Mouse (Mus musculus): Measurements from ENCODE around the gene Podnl1. TPM values are rescaled to one million over a fixed set of nuclear protein-coding genes. Genes with fewer than 3 reads are reported as not detected.

Podnl1 gene
- polyA plus RNA-seq, 1 experiment from 2014 or later, result 0.14 TPM

DNA sequence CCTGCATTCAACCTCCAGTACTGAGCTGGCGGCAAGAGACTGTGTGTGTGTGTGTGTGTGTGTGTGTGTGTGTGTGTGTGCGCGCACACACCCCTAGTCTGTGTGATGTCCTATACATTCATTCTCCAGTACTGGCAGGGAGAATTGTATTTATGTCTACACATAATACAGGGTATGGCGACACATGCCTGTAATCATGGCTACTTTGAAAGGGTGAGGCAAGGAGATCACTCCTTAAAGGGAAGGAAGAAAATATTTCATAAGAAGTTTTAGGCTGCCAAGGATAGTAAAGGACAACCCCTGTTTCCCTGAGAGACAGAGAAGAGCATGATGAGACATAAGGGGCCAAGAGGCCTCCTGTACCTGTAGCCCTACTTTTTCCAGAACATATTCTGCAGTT, 31.8 kb downstream of the Podnl1 start:
- no peak overlapping the region for H3K9ac ChIP-seq
- no peaks in the 10 kb centered on the region for H3K9me3 ChIP-seq (replicated peaks)
- H3K4me2 ChIP-seq, result no peak overlapping the region
- 81% methylated on average over 4 of the region's 4 CpGs for WGBS
- no peak for ATAC-seq (ENCODE audit: insufficient number of reproducible peaks, low FRiP score)
- no peak overlapping the region for H3K27ac ChIP-seq (ENCODE audit: poor library complexity, severe bottlenecking)
- no peaks in the 10 kb centered on the region; the same call in 1 of the 2 replicates for H3K36me3 ChIP-seq
- H3K4me3 ChIP-seq, result no peak overlapping the region
- no peaks in the 10 kb centered on the region for H3K27me3 ChIP-seq (replicated peaks)
- no peaks in the 10 kb centered on the region for H3K4me1 ChIP-seq (replicated peaks)

DNA sequence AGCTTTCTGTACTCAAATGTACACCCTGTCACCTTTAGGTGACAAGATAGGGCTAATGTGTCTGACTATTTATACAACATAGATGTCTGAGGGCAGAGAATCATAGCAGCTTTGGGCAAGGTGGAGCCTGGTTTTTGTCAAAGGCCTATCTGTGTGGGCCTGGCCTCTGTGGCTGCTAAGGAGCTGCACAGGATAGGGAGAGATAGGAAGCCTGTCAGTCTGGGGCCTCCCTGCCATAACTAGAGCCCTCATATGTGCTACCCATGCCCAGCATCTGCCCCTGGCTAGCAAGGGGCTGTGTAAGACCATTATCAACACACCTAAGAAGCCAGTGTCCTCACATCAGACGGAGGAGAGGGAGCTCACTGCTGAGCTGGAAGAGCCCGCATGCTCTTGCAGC, 41.9 kb downstream of the Podnl1 start:
- ATAC-seq (ENCODE audit: insufficient number of reproducible peaks, low FRiP score), result no peak
- Histone ChIP-seq H3K4me3 (no peak overlapping the region), H3K27ac (ENCODE audit: poor library complexity, severe bottlenecking) (no peak overlapping the region), H3K27me3 (replicated peaks) (no peaks in the 10 kb centered on the region), H3K9me3 (replicated peaks) (no peaks in the 10 kb centered on the region), H3K4me1 (replicated peaks) (peaks cover 36% of the 10 kb centered on the region), H3K9ac (no peak overlapping the region), H3K36me3 (peaks cover 20% of the 10 kb centered on the region), H3K4me2 (no peak overlapping the region)
- WGBS, result 60% methylated on average over 2 of the region's 2 CpGs

DNA sequence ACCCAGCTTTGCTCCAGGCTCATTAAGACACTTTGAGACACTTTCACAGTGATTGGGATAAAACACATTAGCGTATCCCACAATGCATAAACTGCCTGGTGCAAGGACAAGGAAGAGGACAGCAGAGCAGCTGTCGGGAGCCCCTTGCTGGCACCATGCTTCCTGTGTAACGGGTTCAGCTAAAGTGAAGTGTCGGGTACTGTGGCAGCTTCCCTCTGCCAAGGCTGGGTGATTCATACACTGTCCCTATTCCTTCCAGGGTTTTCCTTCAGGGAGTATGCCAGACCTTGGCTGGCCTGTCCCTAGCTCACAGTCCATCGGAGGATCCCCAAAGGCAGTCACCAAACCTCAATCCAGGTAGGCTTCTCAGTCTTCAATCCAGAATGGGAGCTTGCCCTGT, 44.3 kb downstream of the Podnl1 start:
- Histone ChIP-seq H3K4me3 (no peak overlapping the region), H3K4me2 (no peak overlapping the region), H3K27me3 (replicated peaks) (no peaks in the 10 kb centered on the region), H3K36me3 (peaks cover 37% of the 10 kb centered on the region), H3K4me1 (replicated peaks) (peaks cover 36% of the 10 kb centered on the region), H3K27ac (ENCODE audit: poor library complexity, severe bottlenecking) (no peak overlapping the region), H3K9ac (no peak overlapping the region), H3K9me3 (replicated peaks) (no peaks in the 10 kb centered on the region)
- ATAC-seq (ENCODE audit: insufficient number of reproducible peaks, low FRiP score), result no peak
- 85% methylated on average over 5 of the region's 5 CpGs for WGBS

GRCm38 (mm10) chr8:84173861-84174260, 48.1 kb downstream of the Podnl1 start:
- Histone ChIP-seq H3K27ac (ENCODE audit: poor library complexity, severe bottlenecking) (no peak overlapping the region), H3K9me3 (replicated peaks) (no peaks in the 10 kb centered on the region), H3K9ac (no peak overlapping the region), H3K4me3 (no peak overlapping the region), H3K27me3 (replicated peaks) (no peaks in the 10 kb centered on the region), H3K36me3 (peaks cover 47% of the 10 kb centered on the region), H3K4me1 (replicated peaks) (peaks cover 19% of the 10 kb centered on the region), H3K4me2 (no peak overlapping the region)
- ATAC-seq (ENCODE audit: insufficient number of reproducible peaks, low FRiP score), result no peak
- WGBS, result 76% methylated on average over 6 of the region's 6 CpGs

- Histone ChIP-seq H3K9me3 (replicated peaks) (no peaks in the 10 kb centered on the region), H3K9ac (no peak overlapping the region), H3K4me3 (no peak overlapping the region), H3K4me2 (0 out of 2 replicates have a peak overlapping the region, but pooled peaks have one; percentile 21), H3K27ac (ENCODE audit: poor library complexity, severe bottlenecking) (no peak overlapping the region), H3K4me1 (replicated peaks) (peaks cover 46% of the 10 kb centered on the region), H3K27me3 (replicated peaks) (no peaks in the 10 kb centered on the region), H3K36me3 (peaks cover 41% of the 10 kb centered on the region)
- no peak for ATAC-seq (ENCODE audit: insufficient number of reproducible peaks, low FRiP score)
- 31% methylated on average over 3 of the region's 3 CpGs for WGBS
Observed at GRCm38 (mm10) chr8:84176560-84176959, 50.8 kb downstream of the Podnl1 start.

GRCm38 (mm10) chr8:84177405-84177804, 51.6 kb downstream of the Podnl1 start:
- H3K27ac ChIP-seq (ENCODE audit: poor library complexity, severe bottlenecking), result no peak overlapping the region
- peaks cover 33% of the 10 kb centered on the region for H3K36me3 ChIP-seq
- no peaks in the 10 kb centered on the region for H3K27me3 ChIP-seq (replicated peaks)
- no peaks in the 10 kb centered on the region for H3K9me3 ChIP-seq (replicated peaks)
- H3K4me3 ChIP-seq, result no peak overlapping the region
- no peak for ATAC-seq (ENCODE audit: insufficient number of reproducible peaks, low FRiP score)
- no peak overlapping the region for H3K9ac ChIP-seq
- H3K4me1 ChIP-seq (replicated peaks), result peaks cover 50% of the 10 kb centered on the region
- no peak overlapping the region for H3K4me2 ChIP-seq
- 83% methylated on average over 3 of the region's 3 CpGs for whole genome bisulfite sequencing

GRCm38 (mm10) chr8:84178592-84178991, 52.8 kb downstream of the Podnl1 start:
- Histone ChIP-seq H3K27ac (ENCODE audit: poor library complexity, severe bottlenecking) (no peak overlapping the region), H3K4me1 (replicated peaks) (peaks cover 58% of the 10 kb centered on the region), H3K4me2 (no peak overlapping the region), H3K9me3 (replicated peaks) (no peaks in the 10 kb centered on the region), H3K36me3 (peaks cover 21% of the 10 kb centered on the region), H3K9ac (no peak overlapping the region), H3K27me3 (replicated peaks) (no peaks in the 10 kb centered on the region), H3K4me3 (no peak overlapping the region)
- ATAC-seq (ENCODE audit: insufficient number of reproducible peaks, low FRiP score), result no peak
- 82% methylated on average over 8 of the region's 8 CpGs for WGBS

DNA sequence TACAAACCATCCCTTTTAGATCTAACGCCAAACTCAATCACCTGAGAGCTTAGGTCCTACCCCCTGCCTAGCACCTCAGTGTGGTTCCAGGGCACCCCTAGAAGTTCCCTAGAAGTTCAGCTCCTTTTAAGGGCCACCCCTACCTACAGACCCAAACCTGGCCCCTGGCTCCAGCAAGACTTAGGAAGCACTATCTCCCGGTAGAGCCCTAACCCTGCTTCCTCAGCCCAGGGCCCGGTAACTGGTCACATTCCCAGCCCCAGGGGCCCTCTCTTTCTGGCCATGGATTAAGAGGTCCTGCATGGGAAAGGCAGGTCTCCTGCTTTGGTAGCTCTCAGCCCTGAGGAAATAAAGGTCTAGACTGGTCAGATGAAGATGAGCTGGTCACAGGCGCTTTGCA, 54.2 kb downstream of the Podnl1 start:
- H3K27ac ChIP-seq (ENCODE audit: poor library complexity, severe bottlenecking), result 0 out of 2 replicates have a peak overlapping the region, but pooled peaks have one; percentile 2
- 17% methylated on average over 4 of the region's 4 CpGs for WGBS
- ATAC-seq (ENCODE audit: insufficient number of reproducible peaks, low FRiP score), result no peak

GRCm38 (mm10) chr8:84180530-84181190, 54.9 kb downstream of the Podnl1 start:
- peaks cover 8% of the 10 kb centered on the region; the same call in 1 of the 2 replicates for H3K36me3 ChIP-seq
- WGBS, result 4% methylated on average over 16 of the region's 16 CpGs
- peak overlapping the region; percentile 66 for H3K9ac ChIP-seq
- H3K9me3 ChIP-seq (replicated peaks), result no peaks in the 10 kb centered on the region
- no peaks in the 10 kb centered on the region for H3K27me3 ChIP-seq (replicated peaks)
- H3K4me3 ChIP-seq, result peak overlapping the region; percentile 25
- ATAC-seq (ENCODE audit: insufficient number of reproducible peaks, low FRiP score), result peak; percentile 70
- H3K4me2 ChIP-seq, result peak overlapping the region; percentile 62
- peak overlapping the region; percentile 54 for H3K27ac ChIP-seq (ENCODE audit: poor library complexity, severe bottlenecking)
- H3K4me1 ChIP-seq (replicated peaks), result peaks cover 65% of the 10 kb centered on the region

More for the DNA sequence above, 54.2 kb downstream of the Podnl1 start:
- Histone ChIP-seq H3K4me2 (peak overlapping the region; percentile 62), H3K27me3 (replicated peaks) (no peaks in the 10 kb centered on the region), H3K4me3 (peak overlapping the region; percentile 25), H3K36me3 (peaks cover 12% of the 10 kb centered on the region; the same call in 1 of the 2 replicates), H3K4me1 (replicated peaks) (peaks cover 65% of the 10 kb centered on the region), H3K9ac (peak overlapping the region; percentile 54), H3K9me3 (replicated peaks) (no peaks in the 10 kb centered on the region)

MicroRNAs encoded within 50 kb of the gene (microRNA counts, 519-probe panel; counts per million panel counts)
- microRNA mmu-miR-181c (562 counts per million, percentile 0 among the panel's probes with 10 or more counts), microRNA mmu-miR-709 (1,731 counts per million, percentile 4 among the panel's probes with 10 or more counts)

Small RNA genes within 50 kb of the gene (microRNA-seq; reads per million reads assigned to microRNA genes)
- gene Gm25110 (not detected), gene Mir181c (3,160 reads per million, percentile 88 among the genes with 10 or more reads in this experiment), gene Mir181d (2,977 reads per million, percentile 87 among the genes with 10 or more reads in this experiment), gene Mir709 (not detected)

Other genes with a start within 250 kb of the Podnl1 start
- gene Adgrl1, start 225.9 kb upstream of the Podnl1 start, polyA plus RNA-seq (2016; fragmentation: Nextera tagmentation; extraction: Ambion mirVana), result 11.2 and 11.4 TPM in 2 replicates
- gene Gm10644, start 170.8 kb upstream of the Podnl1 start, polyA plus RNA-seq (2016; fragmentation: Nextera tagmentation; extraction: Ambion mirVana), result 0.34 and 0.40 TPM in 2 replicates
- gene Asf1b, start 170.5 kb upstream of the Podnl1 start, polyA plus RNA-seq (2016; fragmentation: Nextera tagmentation; extraction: Ambion mirVana), result 55.0 and 58.3 TPM in 2 replicates
- 216 and 234 TPM in 2 replicates for gene Prkaca, start 153.0 kb upstream of the Podnl1 start, polyA plus RNA-seq (2016; fragmentation: Nextera tagmentation; extraction: Ambion mirVana)
- gene Samd1, start 128.3 kb upstream of the Podnl1 start, polyA plus RNA-seq (2016; fragmentation: Nextera tagmentation; extraction: Ambion mirVana), result 4.5 and 5.8 TPM in 2 replicates
- gene 1700067K01Rik, start 124.5 kb upstream of the Podnl1 start, polyA plus RNA-seq (2016; fragmentation: Nextera tagmentation; extraction: Ambion mirVana), result 0.22 and 0.54 TPM in 2 replicates
- 0.30 TPM in 1 of 2 replicates, not detected in the other for gene 2210011C24Rik, start 113.8 kb upstream of the Podnl1 start, polyA plus RNA-seq (2016; fragmentation: Nextera tagmentation; extraction: Ambion mirVana)
- gene Palm3, start 104.5 kb upstream of the Podnl1 start, polyA plus RNA-seq (2016; fragmentation: Nextera tagmentation; extraction: Ambion mirVana), result 1.7 and 2.1 TPM in 2 replicates
- 4.4 and 5.3 TPM in 2 replicates for gene Il27ra, start 83.4 kb upstream of the Podnl1 start, polyA plus RNA-seq (2016; fragmentation: Nextera tagmentation; extraction: Ambion mirVana)
- not detected in 2 replicates for gene Rln3, start 81.0 kb upstream of the Podnl1 start, polyA plus RNA-seq (2016; fragmentation: Nextera tagmentation; extraction: Ambion mirVana)
- gene Gm10643, start 60.9 kb upstream of the Podnl1 start, polyA plus RNA-seq (2016; fragmentation: Nextera tagmentation; extraction: Ambion mirVana), result 1.2 TPM in 2 replicates
- 6.9 and 7.5 TPM in 2 replicates for gene Rfx1, start 59.2 kb upstream of the Podnl1 start, polyA plus RNA-seq (2016; fragmentation: Nextera tagmentation; extraction: Ambion mirVana)
- gene Dcaf15, start 21.2 kb upstream of the Podnl1 start, polyA plus RNA-seq (2016; fragmentation: Nextera tagmentation; extraction: Ambion mirVana), result 10.5 and 11.4 TPM in 2 replicates
- gene Cc2d1a, start 21.9 kb downstream of the Podnl1 start, polyA plus RNA-seq (2016; fragmentation: Nextera tagmentation; extraction: Ambion mirVana), result 17.7 and 18.1 TPM in 2 replicates
- gene 4930432K21Rik, start 22.0 kb downstream of the Podnl1 start, polyA plus RNA-seq (2016; fragmentation: Nextera tagmentation; extraction: Ambion mirVana), result 1.00 and 1.1 TPM in 2 replicates
- 1.7 and 3.0 TPM in 2 replicates for gene Nanos3, start 59.2 kb downstream of the Podnl1 start, polyA plus RNA-seq (2016; fragmentation: Nextera tagmentation; extraction: Ambion mirVana)
- gene Zswim4, start 111.1 kb downstream of the Podnl1 start, polyA plus RNA-seq (2016; fragmentation: Nextera tagmentation; extraction: Ambion mirVana), result 12.9 and 13.7 TPM in 2 replicates
- gene D8Ertd738e, start 123.7 kb downstream of the Podnl1 start, polyA plus RNA-seq (2016; fragmentation: Nextera tagmentation; extraction: Ambion mirVana), result 281 and 286 TPM in 2 replicates
- 48.2 and 50.9 TPM in 2 replicates for gene Mri1, start 131.3 kb downstream of the Podnl1 start, polyA plus RNA-seq (2016; fragmentation: Nextera tagmentation; extraction: Ambion mirVana)
- 15.8 and 16.1 TPM in 2 replicates for gene Ccdc130, start 144.4 kb downstream of the Podnl1 start, polyA plus RNA-seq (2016; fragmentation: Nextera tagmentation; extraction: Ambion mirVana)

Data from heart, embryonic 12.5 days (tissue).